Mouse (Mus musculus): ENCODE measurements around the gene Pou2f1.

- TF ChIP-seq CTCF (IDR thresholded peaks at IDR 0.05; ENCODE audit: control insufficient read depth, insufficient read depth, insufficient replicate concordance, low read depth, low read length) (no peak), POLR2A (IDR thresholded peaks at IDR 0.05; ENCODE audit: control insufficient read depth, low read depth, low read length) (no peak)
Measured at GRCm38 (mm10) chr1:165866630-165867280, 135.7 kb downstream of the Pou2f1 start.
